Mouse (Mus musculus) forebrain, embryonic 12.5 days (tissue): ENCODE data around the gene Smg1. TPM values are rescaled to one million over a fixed set of nuclear protein-coding genes. Genes with fewer than 3 reads are reported as not detected.

Source experiments
- ATAC-seq: fragments of 200-750 bp; cut with Nextera tagmentation; 2 replicates; pipeline ENCODE4 v1.8.0; 2017; ENCODE audit warnings: moderate TSS enrichment; ENCODE audit not compliant: low FRiP score
- H3K27ac ChIP-seq: fragments of 300-500 bp; sonication (generic); 2 replicates; pipeline ENCODE4 v1.5.1; 2016; ENCODE audit warnings: mild to moderate bottlenecking
- H3K27me3 ChIP-seq: fragments of 300-500 bp; sonication (generic); 2 replicates; pipeline ENCODE4 v1.6.1; 2016; ENCODE audit warnings: mild to moderate bottlenecking
- H3K36me3 ChIP-seq: fragments of 300-500 bp; sonication (generic); replicated peaks from 2 replicates; pipeline ENCODE4 v1.6.1; 2016; ENCODE audit warnings: mild to moderate bottlenecking
- H3K4me1 ChIP-seq: fragments of 300-500 bp; sonication (generic); 2 replicates; pipeline ENCODE4 v1.6.1; 2016
- H3K4me2 ChIP-seq: fragments of 300-500 bp; sonication (generic); 2 replicates; pipeline ENCODE4 v1.6.1; 2016; ENCODE audit warnings: mild to moderate bottlenecking, moderate library complexity
- H3K4me3 ChIP-seq: fragments of 300-500 bp; sonication (generic); replicated peaks from 2 replicates; pipeline ENCODE4 v1.5.1; 2016; ENCODE audit warnings: mild to moderate bottlenecking
- H3K9ac ChIP-seq: fragments of 300-500 bp; sonication (generic); 2 replicates; pipeline ENCODE4 v1.6.1; 2016; ENCODE audit warnings: mild to moderate bottlenecking
- H3K9me3 ChIP-seq: fragments of 300-500 bp; sonication (generic); 2 replicates; pipeline ENCODE4 v1.6.1; 2016
- WGBS: fragments of 180-500 bp; shearing (Covaris S2); methylation state at CpG from one replicate; pipeline ENCODE4 v1.1.7; 2016; 5-methylcytosine and 5-hydroxymethylcytosine counted together
- polyA plus RNA-seq: library from polyadenylated mRNA; unstranded; fragments of >200 nt; fragmentation: Nextera tagmentation; extraction: Ambion mirVana; gene quantifications from 2 replicates; pipeline ENCODE4 v1.2.1, GENCODE M21; 2016

Gene Smg1
- 23.4 and 24.2 TPM in 2 replicates for polyA plus RNA-seq

- 1% methylated on average over 71 of the region's 79 CpGs for WGBS
- H3K27ac ChIP-seq = peak within 1 kb of the TSS; percentile 95
- no peaks in the 10 kb centered on the region for H3K27me3 ChIP-seq
- peak within 1 kb of the TSS; percentile 96 for H3K9ac ChIP-seq
- H3K4me3 ChIP-seq = peak within 1 kb of the TSS; percentile 96
- peaks cover 13% of the 10 kb centered on the region for H3K4me1 ChIP-seq
- no peaks in the 10 kb centered on the region for H3K9me3 ChIP-seq
- peak within 1 kb of the TSS; percentile 72 for H3K4me2 ChIP-seq
- H3K36me3 ChIP-seq = no peaks in the 10 kb centered on the region
- peak; percentile 96 for ATAC-seq
Measured at GRCm38 (mm10) chr7:118243453-118244385, at the start of gene Smg1. TSS of gene Smg1 (minus strand) at chr7:118243670.

- ATAC-seq = no peak
- H3K36me3 ChIP-seq = no peaks in the 10 kb centered on the region
- H3K4me3 ChIP-seq = no peak overlapping the region
- H3K9me3 ChIP-seq = no peaks in the 10 kb centered on the region
- WGBS = 80% methylated on average over 2 of the region's 2 CpGs
- no peak overlapping the region for H3K27ac ChIP-seq
- H3K9ac ChIP-seq = no peak overlapping the region
- H3K4me1 ChIP-seq = no peaks in the 10 kb centered on the region
- H3K27me3 ChIP-seq = no peaks in the 10 kb centered on the region
- H3K4me2 ChIP-seq = no peak overlapping the region
Measured at GRCm38 (mm10) chr7:118283186-118283585, 39.7 kb upstream of the Smg1 start.

- H3K4me2 ChIP-seq = no peak overlapping the region
- 0 out of 2 replicates have a peak, but pooled peaks cover 2% of the 10 kb centered on the region for H3K4me1 ChIP-seq
- no peak overlapping the region for H3K4me3 ChIP-seq
- H3K27ac ChIP-seq = no peak overlapping the region
- ATAC-seq = no peak
- H3K9ac ChIP-seq = no peak overlapping the region
- no peaks in the 10 kb centered on the region for H3K36me3 ChIP-seq
- H3K9me3 ChIP-seq = no peaks in the 10 kb centered on the region
- 92% methylated on average over 9 of the region's 9 CpGs for WGBS
- H3K27me3 ChIP-seq = no peaks in the 10 kb centered on the region
Measured at GRCm38 (mm10) chr7:118282543-118282942, 39.1 kb upstream of the Smg1 start.

- H3K4me3 ChIP-seq = no peak overlapping the region
- no peaks in the 10 kb centered on the region for H3K9me3 ChIP-seq
- 71% methylated on average over 3 of the region's 3 CpGs for WGBS
- H3K27me3 ChIP-seq = no peaks in the 10 kb centered on the region
- ATAC-seq = no peak
- H3K9ac ChIP-seq = no peak overlapping the region
- no peaks in the 10 kb centered on the region for H3K36me3 ChIP-seq
- H3K4me1 ChIP-seq = 0 out of 2 replicates have a peak, but pooled peaks cover 3% of the 10 kb centered on the region
- H3K4me2 ChIP-seq = no peak overlapping the region
- H3K27ac ChIP-seq = no peak overlapping the region
Measured at GRCm38 (mm10) chr7:118279521-118279920, 36.1 kb upstream of the Smg1 start.

- no peak overlapping the region for H3K27ac ChIP-seq
Measured at GRCm38 (mm10) chr7:118277335-118277910, 34.0 kb upstream of the Smg1 start.

GRCm38 (mm10) chr7:118276684-118277334 is 33.3 kb upstream of the Smg1 start:
- H3K4me3 ChIP-seq = no peak overlapping the region
- 0 out of 2 replicates have a peak, but pooled peaks cover 3% of the 10 kb centered on the region for H3K4me1 ChIP-seq
- H3K9ac ChIP-seq = no peak overlapping the region
- H3K27me3 ChIP-seq = no peaks in the 10 kb centered on the region
- no peak overlapping the region for H3K4me2 ChIP-seq
- no peak overlapping the region for H3K27ac ChIP-seq
- WGBS = 89% methylated on average over 15 of the region's 15 CpGs
- no peak for ATAC-seq
- no peaks in the 10 kb centered on the region for H3K36me3 ChIP-seq
- H3K9me3 ChIP-seq = no peaks in the 10 kb centered on the region

More at GRCm38 (mm10) chr7:118277335-118277910, 34.0 kb upstream of the Smg1 start:
- Histone ChIP-seq H3K4me1 (0 out of 2 replicates have a peak, but pooled peaks cover 3% of the 10 kb centered on the region), H3K36me3 (no peaks in the 10 kb centered on the region), H3K9me3 (no peaks in the 10 kb centered on the region), H3K4me2 (no peak overlapping the region), H3K27me3 (no peaks in the 10 kb centered on the region), H3K4me3 (no peak overlapping the region), H3K9ac (no peak overlapping the region)
- no peak for ATAC-seq
- WGBS = 70% methylated on average over 11 of the region's 11 CpGs

- Histone ChIP-seq H3K9me3 (no peaks in the 10 kb centered on the region), H3K9ac (no peak overlapping the region), H3K27ac (no peak overlapping the region), H3K4me2 (no peak overlapping the region), H3K4me1 (0 out of 2 replicates have a peak, but pooled peaks cover 3% of the 10 kb centered on the region), H3K27me3 (no peaks in the 10 kb centered on the region), H3K4me3 (no peak overlapping the region), H3K36me3 (no peaks in the 10 kb centered on the region)
- WGBS = 91% methylated on average over 6 of the region's 6 CpGs
- no peak for ATAC-seq
Measured at GRCm38 (mm10) chr7:118275265-118275664, 31.8 kb upstream of the Smg1 start.

- Histone ChIP-seq H3K9ac (no peak overlapping the region), H3K4me1 (0 out of 2 replicates have a peak, but pooled peaks cover 3% of the 10 kb centered on the region), H3K9me3 (no peaks in the 10 kb centered on the region), H3K4me2 (no peak overlapping the region), H3K27me3 (no peaks in the 10 kb centered on the region), H3K27ac (no peak overlapping the region), H3K4me3 (no peak overlapping the region), H3K36me3 (no peaks in the 10 kb centered on the region)
- ATAC-seq = no peak
- 93% methylated on average over 5 of the region's 5 CpGs for WGBS
Measured at GRCm38 (mm10) chr7:118274851-118275250, 31.4 kb upstream of the Smg1 start.

GRCm38 (mm10) chr7:118274169-118274568 is 30.7 kb upstream of the Smg1 start:
- ATAC-seq = no peak
- no peak overlapping the region for H3K27ac ChIP-seq
- H3K27me3 ChIP-seq = no peaks in the 10 kb centered on the region
- no peak overlapping the region for H3K4me2 ChIP-seq
- H3K9me3 ChIP-seq = no peaks in the 10 kb centered on the region
- no peak overlapping the region for H3K4me3 ChIP-seq
- WGBS = 76% methylated on average over 7 of the region's 7 CpGs
- H3K36me3 ChIP-seq = no peaks in the 10 kb centered on the region
- H3K4me1 ChIP-seq = 0 out of 2 replicates have a peak, but pooled peaks cover 3% of the 10 kb centered on the region
- H3K9ac ChIP-seq = no peak overlapping the region

GRCm38 (mm10) chr7:118266099-118266498 is 22.6 kb upstream of the Smg1 start:
- H3K9ac ChIP-seq = no peak overlapping the region
- H3K27me3 ChIP-seq = no peaks in the 10 kb centered on the region
- H3K36me3 ChIP-seq = no peaks in the 10 kb centered on the region
- H3K27ac ChIP-seq = no peak overlapping the region
- H3K4me1 ChIP-seq = no peaks in the 10 kb centered on the region; the same call in 1 of the 2 replicates
- H3K4me3 ChIP-seq = no peak overlapping the region
- H3K9me3 ChIP-seq = no peaks in the 10 kb centered on the region
- no peak for ATAC-seq
- no peak overlapping the region for H3K4me2 ChIP-seq
- 94% methylated on average over 6 of the region's 6 CpGs for WGBS

GRCm38 (mm10) chr7:118263606-118264005 is 20.1 kb upstream of the Smg1 start:
- no peak overlapping the region for H3K4me2 ChIP-seq
- H3K4me3 ChIP-seq = no peak overlapping the region
- no peak for ATAC-seq
- WGBS = 62% methylated on average over 1 of the region's 1 CpGs
- H3K27me3 ChIP-seq = no peaks in the 10 kb centered on the region
- H3K9ac ChIP-seq = no peak overlapping the region
- H3K4me1 ChIP-seq = no peaks in the 10 kb centered on the region; the same call in 1 of the 2 replicates
- H3K36me3 ChIP-seq = no peaks in the 10 kb centered on the region
- no peak overlapping the region for H3K27ac ChIP-seq
- H3K9me3 ChIP-seq = no peaks in the 10 kb centered on the region

- H3K36me3 ChIP-seq = no peaks in the 10 kb centered on the region
- no peak overlapping the region for H3K4me3 ChIP-seq
- H3K27me3 ChIP-seq = no peaks in the 10 kb centered on the region
- H3K4me2 ChIP-seq = no peak overlapping the region
- no peaks in the 10 kb centered on the region; the same call in 1 of the 2 replicates for H3K4me1 ChIP-seq
- H3K27ac ChIP-seq = no peak overlapping the region
- no peak overlapping the region for H3K9ac ChIP-seq
- no peak for ATAC-seq
- WGBS = 85% methylated on average over 5 of the region's 5 CpGs
- H3K9me3 ChIP-seq = no peaks in the 10 kb centered on the region
Measured at GRCm38 (mm10) chr7:118262409-118262808, 18.9 kb upstream of the Smg1 start.
